Mouse (Mus musculus) liver, postnatal 0 days (tissue): Measurements from ENCODE around the gene Lgmn. TPM values are rescaled to one million over a fixed set of nuclear protein-coding genes. Genes with fewer than 3 reads are reported as not detected.
A peak's percentile ranks its signal among the peaks of the same experiment; 100 is the strongest.

Experiments
- ATAC-seq: fragments of 200-750 bp; cut with Nextera tagmentation; 2 replicates; pipeline ENCODE4 v1.8.0; 2017; ENCODE audit warnings: mild to moderate bottlenecking, moderate library complexity
- DNase-seq: peaks from one replicate; pipeline ENCODE4 v3.0.0-alpha.2; 2016
- H3K27ac ChIP-seq: fragments of 300-500 bp; sonication (generic); 2 replicates; pipeline ENCODE4 v1.5.1; 2014; ENCODE audit warnings: antibody characterized with exemption, moderate library complexity, mild to moderate bottlenecking, low read depth
- H3K27me3 ChIP-seq: fragments of 300-500 bp; sonication (generic); 2 replicates; pipeline ENCODE4 v1.6.1; 2014; ENCODE audit warnings: low read length, control low read depth, mixed read lengths; ENCODE audit not compliant: insufficient read depth
- H3K36me3 ChIP-seq: fragments of 300-500 bp; sonication (generic); replicated peaks from 2 replicates; pipeline ENCODE4 v1.6.1; 2014; ENCODE audit warnings: mild to moderate bottlenecking, control low read depth, low read length, moderate library complexity, mixed read lengths; ENCODE audit not compliant: insufficient read depth
- H3K4me1 ChIP-seq: fragments of 300-500 bp; sonication (generic); 2 replicates; pipeline ENCODE4 v1.6.1; 2014; ENCODE audit warnings: antibody characterized with exemption, mild to moderate bottlenecking, control low read depth; ENCODE audit not compliant: insufficient read depth
- H3K4me2 ChIP-seq: fragments of 300-500 bp; sonication (generic); 2 replicates; pipeline ENCODE4 v1.6.1; 2014; ENCODE audit warnings: low read depth, mild to moderate bottlenecking, low read length, moderate library complexity, mixed read lengths
- H3K4me3 ChIP-seq: fragments of 300-500 bp; sonication (generic); 2 replicates; pipeline ENCODE4 v1.5.1; 2014; ENCODE audit warnings: low read depth, low read length
- H3K9ac ChIP-seq: fragments of 300-500 bp; sonication (generic); replicated peaks from 2 replicates; pipeline ENCODE4 v1.6.1; 2014; ENCODE audit warnings: mild to moderate bottlenecking, moderate library complexity
- H3K9me3 ChIP-seq: fragments of 300-500 bp; sonication (generic); 2 replicates; pipeline ENCODE4 v1.6.1; 2016; ENCODE audit warnings: mild to moderate bottlenecking, control low read depth, low read length, mixed read lengths
- CTCF ChIP-seq: sonication (generic); IDR thresholded peaks from 2 replicates; pipeline ENCODE4 v1.5.1; 2016; ENCODE audit warnings: antibody characterized with exemption, low read depth
- EP300 ChIP-seq: IDR thresholded peaks from 2 replicates; pipeline ENCODE4 v1.6.1; 2016; ENCODE audit warnings: antibody characterized with exemption, low read depth, mild to moderate bottlenecking
- WGBS: fragments of 180-500 bp; shearing (Covaris S2); extraction: QIAGEN DNeasy Blood & Tissue Kit; methylation state at CpG from one replicate; pipeline ENCODE4 v1.1.7; 2014; ENCODE audit not compliant: insufficient replicate concordance; 5-methylcytosine and 5-hydroxymethylcytosine counted together
- polyA plus RNA-seq: library from polyadenylated mRNA; unstranded; fragments of >200 nt; fragmentation: Nextera tagmentation; extraction: Ambion mirVana; gene quantifications from 2 replicates; pipeline ENCODE4 v1.2.1, GENCODE M21; 2015

Gene Lgmn
- polyA plus RNA-seq, 1 experiment from 2014 or later, result 140 TPM

GRCm38 (mm10) chr12:102372322-102372721 is 67.3 kb downstream of the Lgmn start:
- ATAC-seq (no peak), DNase-seq (no peak)
- no peak overlapping the region for H3K9ac ChIP-seq
- H3K27ac ChIP-seq, result no peak overlapping the region
- H3K27me3 ChIP-seq, result no peaks in the 10 kb centered on the region
- no peak overlapping the region for H3K4me3 ChIP-seq
- H3K36me3 ChIP-seq, result peaks cover 60% of the 10 kb centered on the region
- H3K9me3 ChIP-seq, result no peaks in the 10 kb centered on the region
- H3K4me1 ChIP-seq, result no peaks in the 10 kb centered on the region; the same call in 1 of the 2 replicates
- no peak overlapping the region for H3K4me2 ChIP-seq
- TF ChIP-seq EP300, result no peak
- TF ChIP-seq CTCF, result no peak
- 69% methylated on average over 3 of the region's 3 CpGs for WGBS

- H3K27me3 ChIP-seq, result no peaks in the 10 kb centered on the region
- 75% methylated on average over 4 of the region's 4 CpGs for WGBS
- TF ChIP-seq EP300, result no peak
- TF ChIP-seq CTCF, result no peak
- H3K4me3 ChIP-seq, result no peak overlapping the region
- peaks cover 60% of the 10 kb centered on the region for H3K36me3 ChIP-seq
- ATAC-seq, result no peak
- no peak overlapping the region for H3K9ac ChIP-seq
- peaks cover 7% of the 10 kb centered on the region; the same call in 1 of the 2 replicates for H3K4me1 ChIP-seq
- H3K4me2 ChIP-seq, result 0 out of 2 replicates have a peak overlapping the region, but pooled peaks have one; percentile 49
- H3K9me3 ChIP-seq, result no peaks in the 10 kb centered on the region
- DNase-seq, result no peak
- no peak overlapping the region for H3K27ac ChIP-seq
These were observed 68.6 kb downstream of the Lgmn start for GRCm38 (mm10) chr12:102370931-102371500.

GRCm38 (mm10) chr12:102369488-102370235 is 70.0 kb downstream of the Lgmn start:
- Histone ChIP-seq H3K27ac (peak overlapping the region; percentile 73), H3K36me3 (peaks cover 61% of the 10 kb centered on the region), H3K4me2 (peak overlapping the region; percentile 49), H3K4me1 (peaks cover 7% of the 10 kb centered on the region; the same call in 1 of the 2 replicates), H3K9me3 (no peaks in the 10 kb centered on the region), H3K9ac (no peak overlapping the region), H3K27me3 (no peaks in the 10 kb centered on the region), H3K4me3 (peak overlapping the region; percentile 19)
- 64% methylated on average over 22 of the region's 22 CpGs for WGBS
- no peak for DNase-seq
- no peak for ATAC-seq
- TF ChIP-seq CTCF (no peak), EP300 (no peak)

- peak overlapping the region; percentile 49 for H3K4me2 ChIP-seq
- peak overlapping the region; percentile 19 for H3K4me3 ChIP-seq
- DNase-seq (no peak), ATAC-seq (0 out of 2 replicates have a peak, but pooled peaks have one; percentile 9)
- H3K4me1 ChIP-seq, result peaks cover 7% of the 10 kb centered on the region; the same call in 1 of the 2 replicates
- 60% methylated on average over 13 of the region's 14 CpGs for WGBS
- peak overlapping the region; percentile 73 for H3K27ac ChIP-seq
- H3K9ac ChIP-seq, result peak overlapping the region; percentile 50; the same call in 1 of the 2 replicates
- no peaks in the 10 kb centered on the region for H3K27me3 ChIP-seq
- peaks cover 53% of the 10 kb centered on the region for H3K36me3 ChIP-seq
- no peak for TF ChIP-seq CTCF
- TF ChIP-seq EP300, result no peak
- no peaks in the 10 kb centered on the region for H3K9me3 ChIP-seq
These were observed 71.1 kb downstream of the Lgmn start for GRCm38 (mm10) chr12:102368556-102368955.

- TF ChIP-seq EP300 (no peak), CTCF (no peak)
- no peaks in the 10 kb centered on the region for H3K9me3 ChIP-seq
- peaks cover 53% of the 10 kb centered on the region for H3K36me3 ChIP-seq
- peaks cover 7% of the 10 kb centered on the region; the same call in 1 of the 2 replicates for H3K4me1 ChIP-seq
- no peaks in the 10 kb centered on the region for H3K27me3 ChIP-seq
- peak; percentile 32; the same call in 1 of the 2 replicates for ATAC-seq
- peak overlapping the region; percentile 49 for H3K4me2 ChIP-seq
- DNase-seq, result peak; percentile 40
- peak overlapping the region; percentile 76 for H3K27ac ChIP-seq
- WGBS, result 41% methylated on average over 7 of the region's 7 CpGs
- H3K9ac ChIP-seq, result 0 out of 2 replicates have a peak overlapping the region, but pooled peaks have one; percentile 50
- H3K4me3 ChIP-seq, result peak overlapping the region; percentile 19
These were observed 71.5 kb downstream of the Lgmn start for GRCm38 (mm10) chr12:102368066-102368465.

- peak overlapping the region; percentile 76 for H3K27ac ChIP-seq
- H3K4me1 ChIP-seq, result peaks cover 7% of the 10 kb centered on the region; the same call in 1 of the 2 replicates
- H3K4me3 ChIP-seq, result no peak overlapping the region
- H3K27me3 ChIP-seq, result no peaks in the 10 kb centered on the region
- TF ChIP-seq CTCF (no peak), EP300 (no peak)
- peaks cover 53% of the 10 kb centered on the region for H3K36me3 ChIP-seq
- DNase-seq, result no peak
- WGBS, result 65% methylated on average over 3 of the region's 3 CpGs
- H3K9ac ChIP-seq, result no peak overlapping the region
- peak overlapping the region; percentile 35; the same call in 1 of the 2 replicates for H3K4me2 ChIP-seq
- ATAC-seq, result peak; percentile 44
- H3K9me3 ChIP-seq, result no peaks in the 10 kb centered on the region
These were observed 72.5 kb downstream of the Lgmn start for GRCm38 (mm10) chr12:102367075-102367474.
